Mouse (Mus musculus) G1E (cell line): ENCODE data around the gene Abcg5. TPM values are rescaled to one million over a fixed set of nuclear protein-coding genes. Genes with fewer than 3 reads are reported as not detected.

ENCODE experiments used
- ATAC-seq: 2 replicates; pipeline ENCODE4 v1.8.0; 2016; ENCODE audit warnings: mild to moderate bottlenecking; ENCODE audit not compliant: insufficient number of reproducible peaks, poor library complexity, low FRiP score, severe bottlenecking; ENCODE audit errors: extremely low read depth
- DNase-seq: peaks from one replicate; pipeline ENCODE4 v3.0.0; 2012; ENCODE audit warnings: low spot score
- H3K27me3 ChIP-seq: 2 replicates; pipeline ENCODE4 v1.6.1; 2012; ENCODE audit warnings: mild to moderate bottlenecking, low read length, inconsistent platforms; ENCODE audit not compliant: insufficient read depth
- H3K36me3 ChIP-seq: replicated peaks from 2 replicates; pipeline ENCODE3; 2012; ENCODE audit warnings: mild to moderate bottlenecking, inconsistent platforms
- H3K4me1 ChIP-seq: 2 replicates; pipeline ENCODE4 v1.6.1; 2012; ENCODE audit warnings: low read depth, low read length, inconsistent platforms, mixed read lengths; ENCODE audit not compliant: insufficient read depth
- H3K4me3 ChIP-seq: 2 replicates; pipeline ENCODE4 v1.5.1; 2012; ENCODE audit warnings: low read depth, mild to moderate bottlenecking, inconsistent platforms, low read length, moderate library complexity, mixed read lengths
- H3K9me3 ChIP-seq: replicated peaks from 2 replicates; pipeline ENCODE4 v1.6.1; 2012; ENCODE audit warnings: inconsistent platforms
- CTCF ChIP-seq: IDR thresholded peaks from 2 replicates; pipeline ENCODE4 v1.5.1; 2012; ENCODE audit warnings: low read depth, low read length, inconsistent platforms, mixed read lengths
- GATA1 ChIP-seq: IDR thresholded peaks from 2 replicates; pipeline ENCODE4 v1.6.1; 2012; ENCODE audit warnings: borderline replicate concordance, low read length, inconsistent platforms, mixed read lengths
- GATA2 ChIP-seq: IDR thresholded peaks from 2 replicates; pipeline ENCODE4 v1.6.1; 2012; ENCODE audit warnings: low read depth, low read length, inconsistent platforms, borderline replicate concordance
- POLR2AphosphoS5 ChIP-seq: IDR thresholded peaks from 2 replicates; pipeline ENCODE4 v1.6.1; 2012; ENCODE audit warnings: low read depth, low read length, inconsistent platforms; ENCODE audit not compliant: insufficient replicate concordance
- TAL1 ChIP-seq: conservative IDR thresholded peaks from 2 replicates; pipeline ENCODE4 v1.6.1; 2012; ENCODE audit warnings: low read depth, low read length, inconsistent platforms, mixed read lengths
- polyA plus RNA-seq: library from polyadenylated mRNA; stranded (reverse); fragments of >175 nt; gene quantifications from 2 replicates; pipeline ENCODE4 v1.2.3, GENCODE M21; 2012
- total RNA-seq, 2 experiments: library from RNA; stranded (forward) in 1 of 2; stranded (reverse) in 1 of 2; fragments of 200-1000 nt in 1 of 2; fragments of >200 nt in 1 of 2; fragmentation: Nextera tagmentation in 1 of 2; gene quantifications; 2 replicates each; pipeline ENCODE4 v1.2.3; 2014 to 2017

The Abcg5 gene
- total and polyA plus RNA-seq, 3 experiments = 0.16 TPM; not detected in 2

- Histone ChIP-seq H3K36me3 (no peaks in the 10 kb centered on the region), H3K9me3 (no peaks in the 10 kb centered on the region), H3K4me1 (no peaks in the 10 kb centered on the region), H3K4me3 (no peak overlapping the region), H3K27me3 (peaks cover 10% of the 10 kb centered on the region)
- no peak for TF ChIP-seq POLR2AphosphoS5
- TF ChIP-seq TAL1 = no peak
- TF ChIP-seq GATA1 = no peak
- TF ChIP-seq CTCF = no peak
- ATAC-seq (no peak), DNase-seq (no peak)
These were observed 37.7 kb downstream of the Abcg5 start for GRCm38 (mm10) chr17:84645119-84645518.

DNA sequence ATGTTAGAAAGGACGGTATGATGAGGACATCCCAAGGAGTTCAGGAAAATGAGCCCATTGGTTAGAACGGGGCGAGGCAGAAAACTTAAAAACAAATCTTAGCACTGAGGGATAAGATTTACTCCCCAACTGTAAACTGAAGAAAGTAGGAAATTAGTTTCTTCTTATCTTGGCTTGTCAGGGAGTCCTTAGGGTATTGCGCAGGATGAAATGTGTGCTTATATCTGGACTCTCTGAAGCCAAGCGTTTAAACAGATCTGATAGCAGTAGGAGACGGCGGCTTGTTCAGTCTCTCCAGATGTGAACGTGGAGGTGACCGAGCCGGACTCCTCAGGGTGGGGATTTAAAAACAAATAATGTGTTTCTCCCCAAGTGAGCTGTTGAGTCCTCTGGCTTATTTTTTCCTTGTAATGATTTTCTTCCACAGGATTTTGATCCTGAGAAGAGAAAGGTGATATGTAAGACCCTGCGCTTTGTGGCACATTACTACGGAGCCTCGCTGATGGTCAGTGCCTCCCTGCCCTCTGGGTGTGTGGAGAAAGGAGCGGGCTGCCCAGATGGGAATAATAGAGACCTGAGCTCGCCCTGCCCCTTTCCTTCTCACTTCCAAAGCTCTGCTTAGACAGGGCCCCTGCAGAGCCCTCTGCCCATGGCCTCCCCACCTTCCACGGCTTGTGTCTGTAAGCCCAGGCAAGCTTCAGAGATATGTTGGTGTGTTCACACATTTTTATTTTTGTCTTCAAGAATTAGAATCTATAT lies 38.3 kb downstream of the Abcg5 start:
- Histone ChIP-seq H3K9me3 (no peaks in the 10 kb centered on the region), H3K4me3 (no peak overlapping the region), H3K36me3 (no peaks in the 10 kb centered on the region), H3K4me1 (no peaks in the 10 kb centered on the region), H3K27me3 (peaks cover 13% of the 10 kb centered on the region)
- DNase-seq (no peak), ATAC-seq (no peak)
- TF ChIP-seq TAL1 = no peak
- TF ChIP-seq CTCF = no peak
- no peak for TF ChIP-seq GATA1
- TF ChIP-seq POLR2AphosphoS5 = no peak
- no peak for TF ChIP-seq GATA2

DNA sequence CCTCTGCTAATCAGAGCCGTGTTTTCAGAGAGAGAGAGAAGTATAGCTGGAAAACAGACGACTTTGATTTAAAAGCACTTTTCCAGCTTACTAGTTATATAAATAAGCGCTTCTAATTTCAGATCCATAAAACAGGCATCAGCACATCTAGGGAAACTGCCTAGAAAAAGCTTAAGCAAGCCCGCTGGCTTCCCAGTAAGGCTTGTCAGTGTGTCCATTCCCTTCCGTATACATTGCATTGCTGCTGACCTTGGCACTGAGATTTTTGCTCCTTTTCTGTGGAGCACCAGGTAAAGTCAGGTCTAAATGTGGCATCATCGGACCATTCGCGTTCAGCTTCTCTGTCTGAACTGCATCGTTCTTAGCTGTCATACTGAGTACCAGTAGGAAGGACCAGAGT lies 40.5 kb downstream of the Abcg5 start:
- DNase-seq (no peak), ATAC-seq (no peak)
- Histone ChIP-seq H3K36me3 (no peaks in the 10 kb centered on the region), H3K4me1 (no peaks in the 10 kb centered on the region), H3K9me3 (no peaks in the 10 kb centered on the region), H3K27me3 (peaks cover 13% of the 10 kb centered on the region), H3K4me3 (no peak overlapping the region)
- TF ChIP-seq POLR2AphosphoS5 (no peak), TAL1 (no peak), GATA2 (no peak), GATA1 (no peak), CTCF (no peak)

GRCm38 (mm10) chr17:84641893-84642292 lies 40.9 kb downstream of the Abcg5 start:
- ATAC-seq (no peak), DNase-seq (no peak)
- TF ChIP-seq TAL1 = no peak
- TF ChIP-seq CTCF = peak; percentile 84
- TF ChIP-seq POLR2AphosphoS5 = no peak
- no peak for TF ChIP-seq GATA1
- no peak for TF ChIP-seq GATA2
- H3K27me3 ChIP-seq = peaks cover 15% of the 10 kb centered on the region
- no peaks in the 10 kb centered on the region for H3K9me3 ChIP-seq
- no peak overlapping the region for H3K4me3 ChIP-seq
- H3K4me1 ChIP-seq = no peaks in the 10 kb centered on the region
- no peaks in the 10 kb centered on the region for H3K36me3 ChIP-seq

DNA sequence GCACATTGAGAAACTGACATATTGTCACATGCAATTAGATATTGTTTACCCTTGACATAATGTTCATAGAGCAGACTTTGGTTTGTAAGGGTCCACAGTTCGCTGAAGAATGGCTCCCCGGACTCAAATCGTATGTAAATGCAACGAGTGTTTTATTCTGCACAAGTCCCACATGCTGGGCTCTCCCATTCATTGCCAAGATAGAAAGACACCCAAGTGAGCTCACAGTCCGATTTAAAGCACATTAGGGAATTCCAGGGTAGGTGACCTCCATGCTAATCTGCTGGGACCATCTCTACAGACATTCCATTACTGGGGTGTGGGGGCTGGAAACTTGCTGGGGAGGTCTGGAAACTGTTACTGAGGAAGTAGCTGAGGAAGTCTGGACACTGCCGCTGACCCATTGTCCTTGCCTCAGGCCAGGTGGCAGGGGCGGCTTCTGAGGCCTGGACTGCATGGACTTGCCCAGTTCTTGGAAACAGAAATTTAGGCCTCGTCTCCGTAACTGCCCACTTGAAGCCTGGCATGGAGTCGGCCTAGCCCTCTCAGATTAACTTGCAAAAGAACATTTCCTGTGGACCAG lies 42.9 kb downstream of the Abcg5 start:
- Histone ChIP-seq H3K4me1 (no peaks in the 10 kb centered on the region), H3K4me3 (no peak overlapping the region), H3K36me3 (no peaks in the 10 kb centered on the region), H3K27me3 (peaks cover 12% of the 10 kb centered on the region), H3K9me3 (no peaks in the 10 kb centered on the region)
- no peak for DNase-seq
- TF ChIP-seq GATA2 = no peak
- no peak for TF ChIP-seq GATA1
- TF ChIP-seq POLR2AphosphoS5 = no peak
- no peak for TF ChIP-seq CTCF
- TF ChIP-seq TAL1 = no peak
- no peak for ATAC-seq

DNA sequence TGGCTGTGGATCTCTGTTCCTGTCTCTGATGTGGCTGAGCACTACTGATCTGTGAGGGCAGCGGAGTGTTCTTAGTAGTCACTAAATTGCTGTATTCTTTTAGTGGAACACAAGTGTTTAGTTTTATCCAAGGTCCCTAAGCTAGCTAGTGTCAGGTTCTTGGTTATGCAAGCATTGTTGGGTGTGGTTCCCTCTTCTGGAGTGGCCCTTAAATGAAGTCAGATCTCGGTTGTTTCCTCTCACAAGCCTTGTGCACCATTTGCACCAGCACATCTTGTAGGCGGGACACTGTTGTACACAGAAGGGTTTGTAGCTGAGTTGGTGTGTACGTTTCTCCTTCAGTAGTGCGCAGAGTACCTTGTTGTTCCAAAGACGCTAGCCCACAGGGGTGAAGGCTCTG lies 44.8 kb downstream of the Abcg5 start:
- DNase-seq (no peak), ATAC-seq (no peak)
- no peaks in the 10 kb centered on the region for H3K36me3 ChIP-seq
- no peaks in the 10 kb centered on the region for H3K4me1 ChIP-seq
- H3K4me3 ChIP-seq = no peak overlapping the region
- TF ChIP-seq POLR2AphosphoS5 (no peak), TAL1 (no peak), GATA2 (no peak), GATA1 (no peak), CTCF (no peak)
- peaks cover 12% of the 10 kb centered on the region for H3K27me3 ChIP-seq
- no peaks in the 10 kb centered on the region for H3K9me3 ChIP-seq

DNA sequence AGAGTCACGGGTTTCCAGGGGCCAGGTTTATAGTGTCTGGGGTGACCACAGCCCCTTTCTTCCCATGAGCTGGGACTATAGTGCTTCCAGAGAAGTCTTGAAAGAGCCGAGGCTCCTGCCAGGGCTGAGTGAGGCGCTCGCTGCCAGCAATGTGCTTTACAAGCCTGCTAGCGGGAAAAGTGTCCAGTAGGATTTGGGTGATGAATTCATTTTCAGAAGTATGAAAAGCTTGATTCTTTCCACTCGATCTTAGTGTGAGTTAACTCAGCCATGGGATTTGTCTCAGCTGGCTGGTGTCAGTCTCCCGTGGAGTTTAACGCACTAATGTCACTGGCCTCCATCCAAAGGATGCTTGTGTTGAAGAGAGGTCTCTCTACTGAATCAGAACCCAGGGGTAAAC lies 46.5 kb downstream of the Abcg5 start:
- peaks cover 10% of the 10 kb centered on the region; the same call in 1 of the 2 replicates for H3K27me3 ChIP-seq
- TF ChIP-seq POLR2AphosphoS5 = no peak
- no peak for TF ChIP-seq TAL1
- no peak for TF ChIP-seq GATA2
- no peak for TF ChIP-seq GATA1
- no peak for TF ChIP-seq CTCF
- DNase-seq (no peak), ATAC-seq (no peak)
- H3K36me3 ChIP-seq = no peaks in the 10 kb centered on the region
- no peaks in the 10 kb centered on the region for H3K9me3 ChIP-seq
- no peak overlapping the region for H3K4me3 ChIP-seq
- H3K4me1 ChIP-seq = no peaks in the 10 kb centered on the region
